Mouse (Mus musculus) midbrain, postnatal 0 days (tissue): Measurements from ENCODE around the gene Fbxo42. TPM values are rescaled to one million over a fixed set of nuclear protein-coding genes. Genes with fewer than 3 reads are reported as not detected.

ENCODE experiments used
- ATAC-seq: fragments of 200-750 bp; cut with Nextera tagmentation; 2 replicates; pipeline ENCODE4 v1.8.0; 2017; ENCODE audit warnings: moderate number of reproducible peaks, mild to moderate bottlenecking, moderate TSS enrichment, moderate library complexity; ENCODE audit not compliant: low FRiP score
- DNase-seq: peaks from one replicate; pipeline ENCODE4 v3.0.0-alpha.2; 2015; ENCODE audit warnings: low spot score
- H3K27ac ChIP-seq: fragments of 300-500 bp; sonication (generic); 2 replicates; pipeline ENCODE4 v1.5.1; 2014; ENCODE audit warnings: low read depth, mild to moderate bottlenecking, low read length, mixed read lengths
- H3K27me3 ChIP-seq: fragments of 300-500 bp; sonication (generic); 2 replicates; pipeline ENCODE4 v1.6.1; 2014; ENCODE audit warnings: low read length, control low read depth, mixed read lengths; ENCODE audit not compliant: insufficient read depth
- H3K36me3 ChIP-seq: fragments of 300-500 bp; sonication (generic); 2 replicates; pipeline ENCODE4 v1.6.1; 2014; ENCODE audit warnings: low read length, control low read depth, mixed read lengths; ENCODE audit not compliant: insufficient read depth
- H3K4me1 ChIP-seq: fragments of 300-500 bp; sonication (generic); 2 replicates; pipeline ENCODE4 v1.6.1; 2014; ENCODE audit warnings: mild to moderate bottlenecking, control low read depth, antibody characterized with exemption, low read length, mixed read lengths; ENCODE audit not compliant: insufficient read depth
- H3K4me2 ChIP-seq: fragments of 300-500 bp; sonication (generic); 2 replicates; pipeline ENCODE4 v1.6.1; 2014; ENCODE audit warnings: low read depth, mild to moderate bottlenecking, low read length, mixed read lengths; ENCODE audit not compliant: poor library complexity, severe bottlenecking
- H3K4me3 ChIP-seq: fragments of 300-500 bp; sonication (generic); 2 replicates; pipeline ENCODE4 v1.5.1; 2014; ENCODE audit warnings: low read depth, mild to moderate bottlenecking, low read length, moderate library complexity
- H3K9ac ChIP-seq: fragments of 300-500 bp; sonication (generic); replicated peaks from 2 replicates; pipeline ENCODE4 v1.6.1; 2014; ENCODE audit warnings: mild to moderate bottlenecking, low read length, moderate library complexity, mixed read lengths; ENCODE audit not compliant: poor library complexity, severe bottlenecking
- H3K9me3 ChIP-seq: fragments of 300-500 bp; sonication (generic); 2 replicates; pipeline ENCODE4 v1.6.1; 2016; ENCODE audit warnings: low read length, control low read depth
- CTCF ChIP-seq: IDR thresholded peaks from 2 replicates; pipeline ENCODE4 v1.5.1; 2016; ENCODE audit warnings: antibody characterized with exemption, mild to moderate bottlenecking
- WGBS: fragments of 180-500 bp; shearing (Covaris S2); extraction: QIAGEN DNeasy Blood & Tissue Kit; methylation state at CpG from one replicate; pipeline ENCODE4 v1.1.7; 2014; 5-methylcytosine and 5-hydroxymethylcytosine counted together
- polyA plus RNA-seq: library from polyadenylated mRNA; unstranded; fragments of >200 nt; fragmentation: Nextera tagmentation; extraction: Ambion mirVana; gene quantifications from 2 replicates; pipeline ENCODE4 v1.2.1, GENCODE M21; 2015
- total RNA-seq: library from RNA; depleted of rRNA; stranded (reverse); fragments of >200 nt; gene quantifications from 2 replicates; pipeline ENCODE4 v1.2.3, GENCODE M21; 2014

The Fbxo42 gene
- total and polyA plus RNA-seq, 2 experiments from 2014 or later, result 17.7 to 26.6 TPM

DNA sequence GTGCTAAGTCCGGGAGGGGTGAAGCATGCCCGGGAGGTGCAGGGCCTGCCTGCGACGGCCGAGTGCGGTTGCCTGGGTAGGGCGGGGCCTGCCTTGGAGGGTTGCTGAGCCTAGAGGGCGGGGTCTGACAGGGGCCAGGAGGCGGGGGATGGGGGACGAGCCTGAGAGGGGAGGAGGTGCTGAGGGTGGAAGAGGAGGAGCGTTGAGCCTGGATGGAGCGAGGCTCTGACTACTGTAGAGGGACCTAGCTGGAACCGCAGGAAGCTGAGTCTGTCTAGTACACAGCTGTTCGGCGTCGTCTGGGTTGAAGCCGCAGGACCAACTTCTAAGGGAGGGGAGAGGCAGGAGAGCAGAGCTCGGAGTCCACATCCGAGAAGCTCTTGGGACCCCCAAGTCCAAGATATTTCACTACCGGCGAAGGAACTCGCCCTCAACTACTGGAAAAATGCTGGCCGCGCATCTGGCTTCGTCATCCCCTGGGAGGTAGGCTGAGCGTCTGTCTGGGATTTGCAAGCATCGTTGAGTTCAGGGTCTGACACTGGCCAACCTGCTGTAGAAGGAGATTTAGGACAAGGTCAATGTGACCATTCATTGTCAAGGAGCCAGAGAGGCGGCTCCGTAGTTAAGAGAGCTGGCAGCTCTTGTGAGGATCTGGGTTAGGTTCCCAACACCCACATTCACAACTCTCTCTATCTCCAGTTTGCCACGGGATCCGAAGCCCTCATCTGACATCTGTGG, 91.8 kb downstream of the Fbxo42 start, which contains the start of gene Arhgef19:
Arhgef19 (plus strand) TSS at position 112 of the 738 bp plus-strand sequence.
- Histone ChIP-seq H3K27ac (no peak within 1 kb of the TSS), H3K4me1 (peaks cover 4% of the 10 kb centered on the region; the same call in 1 of the 2 replicates), H3K4me3 (peak within 1 kb of the TSS; percentile 26), H3K4me2 (peak within 1 kb of the TSS; percentile 44), H3K27me3 (peaks cover 36% of the 10 kb centered on the region; the same call in 1 of the 2 replicates), H3K9ac (no peak within 1 kb of the TSS), H3K9me3 (no peaks in the 10 kb centered on the region), H3K36me3 (no peaks in the 10 kb centered on the region)
- WGBS, result 2% methylated on average over 31 of the region's 31 CpGs
- ATAC-seq (peak; percentile 59; the same call in 1 of the 2 replicates), DNase-seq (peak; percentile 60)
- no peak for TF ChIP-seq CTCF

DNA sequence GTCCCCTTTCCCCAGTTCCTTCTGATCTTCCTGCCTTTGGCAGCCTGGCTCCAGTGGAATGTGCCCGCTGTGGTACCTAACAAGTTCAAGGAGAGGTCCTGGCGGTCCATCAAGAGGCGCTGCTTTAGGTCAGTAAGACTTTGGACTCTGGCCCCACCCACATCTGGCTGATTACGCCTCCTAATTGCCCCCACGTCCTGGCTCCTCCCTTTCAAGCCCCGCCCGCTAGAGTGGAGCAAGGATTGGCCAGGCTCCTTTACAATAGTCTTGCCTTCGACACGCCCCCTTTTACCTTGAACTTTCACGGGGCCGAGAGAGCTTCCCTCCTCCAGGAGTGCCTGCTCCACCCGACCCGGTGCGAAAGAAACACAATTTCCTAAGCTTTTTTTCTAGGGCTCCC, 92.9 kb downstream of the Fbxo42 start:
- no peak overlapping the region for H3K4me2 ChIP-seq
- 6% methylated on average over 14 of the region's 14 CpGs for WGBS
- no peak for DNase-seq

GRCm38 (mm10) chr4:141241861-141242260, 94.1 kb downstream of the Fbxo42 start:
- Histone ChIP-seq H3K4me1 (peaks cover 8% of the 10 kb centered on the region; the same call in 1 of the 2 replicates), H3K36me3 (no peaks in the 10 kb centered on the region)
- WGBS, result 35% methylated on average over 15 of the region's 15 CpGs

More for the DNA sequence above, 92.9 kb downstream of the Fbxo42 start:
- H3K36me3 ChIP-seq, result no peaks in the 10 kb centered on the region
- H3K9ac ChIP-seq, result no peak overlapping the region
- H3K4me1 ChIP-seq, result peaks cover 4% of the 10 kb centered on the region; the same call in 1 of the 2 replicates
- no peak overlapping the region for H3K27ac ChIP-seq
- H3K27me3 ChIP-seq, result peaks cover 36% of the 10 kb centered on the region; the same call in 1 of the 2 replicates
- TF ChIP-seq CTCF, result no peak
- no peak overlapping the region for H3K4me3 ChIP-seq
- ATAC-seq, result no peak
- H3K9me3 ChIP-seq, result no peaks in the 10 kb centered on the region

GRCm38 (mm10) chr4:141242651-141243241, 95.0 kb downstream of the Fbxo42 start:
- peaks cover 11% of the 10 kb centered on the region; the same call in 1 of the 2 replicates for H3K4me1 ChIP-seq
- peaks cover 44% of the 10 kb centered on the region for H3K27me3 ChIP-seq
- ATAC-seq (no peak), DNase-seq (peak; percentile 33)
- no peak overlapping the region for H3K27ac ChIP-seq
- H3K9me3 ChIP-seq, result no peaks in the 10 kb centered on the region
- no peak overlapping the region for H3K4me2 ChIP-seq
- no peaks in the 10 kb centered on the region for H3K36me3 ChIP-seq
- H3K9ac ChIP-seq, result no peak overlapping the region
- no peak for TF ChIP-seq CTCF
- H3K4me3 ChIP-seq, result no peak overlapping the region
- 6% methylated on average over 10 of the region's 11 CpGs for WGBS

More at GRCm38 (mm10) chr4:141241861-141242260, 94.1 kb downstream of the Fbxo42 start:
- no peak for DNase-seq
- Histone ChIP-seq H3K9me3 (no peaks in the 10 kb centered on the region), H3K27ac (no peak overlapping the region), H3K4me3 (no peak overlapping the region), H3K27me3 (peaks cover 40% of the 10 kb centered on the region; the same call in 1 of the 2 replicates), H3K4me2 (no peak overlapping the region), H3K9ac (no peak overlapping the region)
- TF ChIP-seq CTCF, result no peak
- no peak for ATAC-seq

DNA sequence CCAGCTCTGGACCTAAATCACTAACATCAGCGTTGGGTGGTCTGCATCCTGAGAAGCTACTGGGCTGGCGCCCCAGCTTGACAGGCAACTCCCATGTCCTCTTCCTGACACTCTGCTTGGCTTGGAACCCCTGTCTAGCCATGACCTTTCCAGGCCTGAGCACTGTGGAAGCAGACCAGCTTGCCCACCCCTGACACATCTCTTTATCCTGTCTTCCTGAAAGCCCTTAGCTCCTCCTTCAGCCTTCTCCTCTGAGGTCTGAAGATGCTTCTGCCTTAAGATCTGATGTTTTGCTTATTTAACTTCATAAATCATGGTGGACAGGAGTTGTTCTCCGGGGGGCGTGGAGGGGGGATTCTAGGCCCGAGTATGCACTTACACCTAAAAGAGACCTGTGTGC, 95.9 kb downstream of the Fbxo42 start:
- no peak for TF ChIP-seq CTCF
- Histone ChIP-seq H3K36me3 (no peaks in the 10 kb centered on the region), H3K27ac (no peak overlapping the region), H3K4me1 (peaks cover 11% of the 10 kb centered on the region; the same call in 1 of the 2 replicates), H3K4me3 (no peak overlapping the region), H3K9me3 (no peaks in the 10 kb centered on the region), H3K27me3 (peaks cover 52% of the 10 kb centered on the region), H3K9ac (no peak overlapping the region), H3K4me2 (no peak overlapping the region)
- 74% methylated on average over 5 of the region's 5 CpGs for WGBS
- no peak for ATAC-seq
- no peak for DNase-seq

- no peak overlapping the region for H3K9ac ChIP-seq
- no peak overlapping the region for H3K4me3 ChIP-seq
- H3K27me3 ChIP-seq, result peaks cover 52% of the 10 kb centered on the region
- H3K9me3 ChIP-seq, result no peaks in the 10 kb centered on the region
- H3K27ac ChIP-seq, result peak overlapping the region; percentile 51; the same call in 1 of the 2 replicates
- peaks cover 11% of the 10 kb centered on the region; the same call in 1 of the 2 replicates for H3K4me1 ChIP-seq
- DNase-seq (peak; percentile 36), ATAC-seq (no peak)
- TF ChIP-seq CTCF, result no peak
- no peak overlapping the region for H3K4me2 ChIP-seq
- no peaks in the 10 kb centered on the region for H3K36me3 ChIP-seq
- WGBS, result 53% methylated on average over 5 of the region's 5 CpGs
Measured at GRCm38 (mm10) chr4:141244401-141244800, 96.7 kb downstream of the Fbxo42 start.
